In the genomic region with DNA sequence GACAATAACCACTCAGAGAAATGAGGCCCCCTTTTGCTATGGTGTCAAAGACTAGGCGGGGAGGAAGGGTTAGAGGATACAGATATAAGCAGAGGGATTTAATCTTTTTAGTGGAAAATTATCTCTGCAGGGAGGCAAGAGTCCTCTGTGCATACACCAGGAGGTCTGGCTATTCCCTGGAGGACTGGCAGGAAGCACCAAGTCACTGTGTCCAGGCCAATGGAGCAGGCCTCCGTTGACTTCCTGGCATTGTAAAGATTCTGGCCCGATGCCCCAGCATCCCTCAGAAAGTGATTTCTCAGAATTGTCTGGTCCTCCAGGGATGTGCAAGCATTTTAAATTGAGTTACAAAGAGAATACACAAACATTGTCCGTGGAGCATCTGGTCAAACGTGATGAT, we compare ENCODE assay signal across 12 mouse cellular contexts. TPM values are rescaled to one million over a fixed set of nuclear protein-coding genes. Genes with fewer than 3 reads are reported as not detected.
DNase-seq lines count a peak whose midpoint lies in the region; ATAC-seq and TF ChIP-seq lines count a peak whose summit lies in the region.
"Had no signal": no experiment of that assay in that cellular context is flagged by ENCODE, and none has a peak within 500 bp of the region (broad histone marks: within the 10 kb centered on the region; RNA-seq: fewer than 3 reads in every experiment).

No protein-coding gene starts in this region.

- no peaks in the 10 kb centered on the region for H3K36me3 ChIP-seq in kidney, embryonic 16.5 days (ENCODE audit: insufficient read depth, low read length)

- 66% methylated on average over 5 of the region's 5 CpGs for WGBS in kidney, embryonic 16.5 days

- no peak overlapping the region for H3K9ac ChIP-seq in kidney, embryonic 16.5 days (replicated peaks; ENCODE audit: low read length)
- H3K9ac ChIP-seq: hindbrain, embryonic 14.5 days; liver, embryonic 14.5 days had no signal

- ATAC-seq in kidney, embryonic 16.5 days (ENCODE audit: low FRiP score, low TSS enrichment): peak; percentile 28; the same call in 1 of the 2 replicates

- H3K4me2 ChIP-seq in kidney, embryonic 16.5 days (replicated peaks; ENCODE audit: low read depth, low read length): no peak overlapping the region
- H3K4me2 ChIP-seq: hindbrain, embryonic 14.5 days had no signal

- no peak for DNase-seq in layer of hippocampus, adult 2 months (ENCODE audit: low spot score in 2 of 2)
- no peak for DNase-seq in layer of hippocampus, adult 18-20 months (ENCODE audit: low spot score in 2 of 2)
- peak; percentile 88 for DNase-seq in heart, adult 8-10 months (ENCODE audit: low spot score)
- peak; percentile 68 for DNase-seq in lung, postnatal 36 days
- DNase-seq in ovary, postnatal 36 days (ENCODE audit: low spot score): no peak
- DNase-seq in thymus, postnatal 14 days: no peak
- DNase-seq in left cerebral cortex, adult 11 months (ENCODE audit: low spot score): no peak
- DNase-seq: cerebellum, postnatal 14 days; right cerebral cortex, adult 18-20 months had no signal

- no peaks in the 10 kb centered on the region for H3K27me3 ChIP-seq in kidney, embryonic 16.5 days (ENCODE audit: insufficient read depth, low read length)

- H3K27ac ChIP-seq in layer of hippocampus, adult 2 months: peak overlapping the region; percentile 48; the same call in 1 of the 2 replicates
- H3K27ac ChIP-seq in kidney, embryonic 16.5 days (ENCODE audit: low read length): 0 out of 2 replicates have a peak overlapping the region, but pooled peaks have one; percentile 32
- H3K27ac ChIP-seq: hindbrain, embryonic 14.5 days; liver, embryonic 14.5 days had no signal

- peaks cover 10% of the 10 kb centered on the region for H3K4me1 ChIP-seq in kidney, embryonic 16.5 days (ENCODE audit: insufficient read depth, low read length)

- TF ChIP-seq CTCF in layer of hippocampus, adult 2 months (conservative IDR thresholded peaks at IDR 0.05): no peak

- H3K9me3 ChIP-seq in kidney, embryonic 16.5 days (ENCODE audit: low read length): 0 out of 2 replicates have a peak, but pooled peaks cover 2% of the 10 kb centered on the region

- no peak overlapping the region for H3K4me3 ChIP-seq in layer of hippocampus, adult 2 months
- no peak overlapping the region for H3K4me3 ChIP-seq in kidney, embryonic 16.5 days (ENCODE audit: low read length)

RNA-seq across cellular contexts. Expression of a gene that starts 3.0 kb away (rescaled TPM):
- total RNA-seq in layer of hippocampus, adult 2 months (2021): 10 to 100 TPM; 83.7 to 85.8 TPM
- 10 to 100 TPM; 80.4 to 86.2 TPM for total RNA-seq in layer of hippocampus, adult 18-20 months (2021)
- 1 to 10 TPM; 4.3 to 6.5 (median 5.4) TPM for total RNA-seq in heart, adult 8-10 months (2022)
- polyA plus RNA-seq in kidney, embryonic 16.5 days (2015; fragmentation: Nextera tagmentation; extraction: Ambion mirVana): 6.6 and 6.7 TPM in 2 replicates

Comparison
In these comparisons a context has a peak if more than half of its experiments do, and no peak if none do; other contexts are left out.
1. DNase-seq: peak in heart, adult 8-10 months (single experiment) and lung, postnatal 36 days (single experiment); none in layer of hippocampus, adult 2 months (0 of 2), layer of hippocampus, adult 18-20 months (0 of 2), ovary, postnatal 36 days (single experiment), thymus, postnatal 14 days (single experiment) and left cerebral cortex, adult 11 months (single experiment).
2. RNA of a gene that starts 3.0 kb away (total RNA-seq): 80.4 to 86.2 TPM in layer of hippocampus, adult 18-20 months and 83.7 to 85.8 TPM in layer of hippocampus, adult 2 months; 4.3 to 6.5 TPM in heart, adult 8-10 months; every median in the first group is over 10 times any median in the second.